Mouse (Mus musculus): Measurements from ENCODE around the gene Gstp1. TPM values are rescaled to one million over a fixed set of nuclear protein-coding genes. Genes with fewer than 3 reads are reported as not detected.
A peak's percentile ranks its signal among the peaks of the same experiment; 100 is the strongest.
"Not testable (repeated sequence)": the region's sequence is repeated elsewhere in the genome, so short reads cannot be mapped to it uniquely, and the experiment has no call there.

The Gstp1 gene
- total RNA-seq (2021): 100 to 1,000 TPM; 401 to 452 TPM
- polyA plus RNA-seq (2012; rRNA removed): 752 and 925 TPM in 2 replicates
- long read RNA-seq, transcript Gstp1-201 (7 exons, 821 nt): major isoform, 205 of 218 reads
- long read RNA-seq, partial matches to known transcripts: 10 of 218 reads
- long read RNA-seq, other reads (novel, unspliced or antisense): 1 of 218 reads

DNA sequence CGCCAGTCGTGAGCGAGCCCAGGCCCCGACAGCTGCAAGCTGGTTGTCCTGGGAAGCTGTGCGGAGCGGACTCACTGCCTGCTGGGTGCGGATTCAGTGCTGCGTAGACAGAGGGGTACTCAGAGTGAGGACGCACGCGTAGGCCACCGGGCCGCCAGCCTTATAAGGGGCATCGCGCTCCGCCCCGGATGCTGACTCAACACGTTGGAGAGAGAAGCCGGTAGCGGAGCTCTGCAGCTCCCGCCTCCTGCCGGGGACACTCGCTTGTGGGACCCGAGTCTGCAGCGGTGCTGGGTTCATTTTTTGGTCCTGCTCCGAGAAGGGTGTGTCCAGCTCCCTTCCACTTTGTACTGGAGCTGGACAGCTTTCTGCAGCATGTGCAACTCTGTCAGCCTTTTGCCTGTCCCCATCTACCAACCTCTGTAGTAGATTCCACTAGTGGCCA, at the start of gene Gstp1:
TSS of gene Gstp1 (minus strand) at position 198 of the 445 bp plus-strand sequence.
- DNase-seq: peak; percentile 93

DNA sequence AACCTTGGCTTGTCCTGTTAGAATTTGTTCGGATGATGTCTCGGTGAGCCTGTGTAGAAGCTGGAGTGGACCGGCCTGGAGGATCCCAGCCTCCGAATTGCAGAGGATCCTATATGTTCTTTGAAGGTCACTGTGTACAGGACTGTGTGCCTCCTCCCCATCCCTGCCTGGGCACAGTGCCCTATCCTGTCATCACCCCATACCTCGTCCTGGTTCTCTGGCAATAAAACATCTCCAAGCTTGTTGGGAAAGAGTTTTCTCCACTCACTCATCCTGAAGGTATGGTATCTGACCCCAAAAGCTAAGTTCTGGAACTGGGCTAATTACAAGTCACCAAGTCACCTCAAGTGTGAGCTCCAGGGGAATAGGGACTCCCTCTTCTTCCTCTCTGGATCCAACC, 49.3 kb upstream of the Gstp1 start:
- no peak for DNase-seq

DNA sequence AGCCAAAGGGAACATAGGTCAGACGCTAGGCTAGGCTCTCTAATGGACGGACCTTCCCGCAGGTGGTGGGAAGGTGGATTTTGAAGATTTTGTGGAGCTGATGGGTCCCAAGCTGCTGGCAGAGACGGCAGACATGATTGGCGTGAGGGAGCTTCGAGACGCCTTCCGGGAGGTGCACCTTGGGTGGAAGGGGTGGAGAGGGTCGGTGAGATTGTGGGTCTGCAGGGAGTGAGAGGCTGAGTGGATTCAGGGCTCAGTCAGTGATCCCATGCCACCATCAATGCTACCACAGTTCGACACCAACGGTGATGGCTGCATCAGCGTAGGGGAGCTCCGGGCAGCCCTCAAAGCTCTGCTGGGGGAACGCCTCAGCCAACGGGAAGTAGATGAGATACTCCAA, 48.4 kb upstream of the Gstp1 start:
- DNase-seq: no peak

DNA sequence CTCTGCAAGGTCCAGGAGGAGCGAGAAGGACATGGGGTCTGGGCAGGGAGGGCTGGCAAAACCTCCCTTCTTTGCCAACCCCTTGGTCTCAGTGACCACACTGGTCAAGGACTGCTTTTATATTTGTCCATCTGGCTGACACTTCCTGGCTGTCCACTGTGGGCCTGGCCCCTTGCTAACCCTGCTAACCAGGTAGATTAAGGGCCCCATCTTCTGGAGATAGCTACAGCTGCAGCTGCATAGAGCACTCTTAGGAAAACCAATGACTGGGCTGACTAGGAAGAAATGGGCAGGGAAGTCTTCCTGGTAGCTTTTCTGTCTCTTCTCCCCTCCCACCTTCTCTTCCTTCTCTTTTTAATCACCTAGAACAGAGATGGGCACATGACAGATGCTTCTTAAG, 47.2 kb upstream of the Gstp1 start:
- DNase-seq: no peak

DNA sequence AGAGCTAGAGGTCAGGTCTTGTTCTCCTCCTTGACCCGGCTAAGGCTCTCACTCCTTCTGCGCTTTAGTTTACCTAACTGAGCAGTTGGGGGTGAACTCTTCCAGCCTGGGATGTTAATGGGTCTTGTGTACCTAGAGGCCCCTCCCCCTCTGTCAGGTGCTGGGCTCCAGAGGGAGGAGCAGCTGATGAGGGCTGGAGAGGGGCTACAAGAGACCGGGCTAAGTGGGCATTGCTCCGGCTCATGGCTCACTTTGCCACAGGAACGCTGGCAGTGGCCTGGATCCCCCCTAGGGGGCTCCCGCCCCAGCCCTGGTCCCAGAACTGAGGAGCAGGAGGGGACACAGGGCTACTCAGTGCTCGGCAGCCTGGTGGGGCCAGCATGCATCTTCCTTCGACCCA, 46.0 kb upstream of the Gstp1 start:
- DNase-seq: no peak

DNA sequence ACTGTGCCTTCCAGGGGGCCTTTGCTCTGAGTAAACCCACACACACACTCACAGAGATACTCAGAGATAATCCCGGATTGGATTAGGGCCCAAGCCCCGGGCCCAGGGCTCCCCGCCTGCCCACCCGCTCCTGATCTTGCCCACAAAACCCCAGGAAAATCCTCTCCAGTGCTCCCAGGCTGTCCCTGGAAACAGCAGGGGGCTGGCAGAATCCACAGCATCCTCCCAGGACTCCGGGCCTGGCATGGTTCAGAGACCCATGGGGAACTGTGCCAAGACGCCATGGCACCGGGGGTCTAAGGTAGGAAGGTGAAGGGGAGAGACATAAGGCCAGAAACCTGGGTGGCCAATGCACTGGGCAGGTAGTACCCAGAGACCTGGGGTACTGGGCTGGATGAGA, 45.5 kb upstream of the Gstp1 start:
- no peak for DNase-seq

DNA sequence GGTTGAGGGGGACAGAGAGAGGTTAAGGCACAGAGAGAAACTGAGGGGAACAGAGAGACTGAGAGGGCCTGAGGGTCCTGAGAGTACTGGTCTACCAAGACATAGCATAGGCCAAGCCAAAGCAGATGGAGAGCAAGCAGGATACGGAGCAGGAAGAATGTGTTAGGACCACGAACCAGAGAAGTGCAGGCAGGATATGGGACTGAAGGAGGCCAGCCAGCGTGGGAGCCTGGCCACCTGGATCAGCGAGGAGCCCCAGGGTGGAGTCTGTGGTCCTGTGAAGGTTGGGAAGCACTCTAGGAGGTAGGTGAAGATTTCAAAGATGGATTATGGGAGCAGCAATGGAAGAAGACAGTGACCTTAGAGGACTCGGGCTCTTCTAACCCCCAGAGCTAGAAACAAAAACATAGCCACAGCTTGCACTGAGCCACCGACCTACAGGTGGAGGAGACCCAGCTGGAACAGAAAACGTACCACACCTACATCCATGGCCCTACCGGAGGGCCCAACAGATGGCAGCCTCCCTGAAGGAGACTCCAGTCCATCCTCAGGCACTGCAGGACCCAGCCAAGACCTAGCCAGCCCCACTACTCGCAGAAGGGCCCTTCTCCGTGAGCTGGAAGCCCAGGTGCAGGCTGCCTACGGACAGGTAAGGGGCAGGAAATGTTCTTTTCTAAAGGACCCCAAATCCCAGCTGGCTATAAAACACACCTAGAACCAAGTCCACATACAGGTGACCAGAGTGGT, 44.6 kb upstream of the Gstp1 start:
- no peak for DNase-seq

DNA sequence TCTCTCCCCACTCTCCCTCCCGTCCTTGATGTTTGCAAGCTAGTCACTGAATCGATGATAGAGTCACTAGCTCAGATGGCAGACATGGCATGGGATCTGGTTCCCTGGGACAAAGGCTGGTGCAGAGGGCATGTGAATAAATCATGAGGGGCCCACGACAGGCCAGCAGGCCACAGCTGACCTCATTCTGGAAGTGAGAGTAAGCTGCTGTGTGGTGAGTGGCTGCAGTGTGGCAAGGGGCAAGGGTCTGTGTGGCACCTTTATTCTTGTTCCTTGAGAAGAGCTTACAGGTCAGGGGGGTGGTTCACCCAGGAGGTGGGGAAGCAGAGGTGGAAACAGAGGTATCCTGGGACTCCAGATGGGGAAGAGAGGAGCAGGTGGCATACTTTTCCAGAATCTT, 43.6 kb upstream of the Gstp1 start, which contains the start of gene Cabp2:
TSS of gene Cabp2 (plus strand) at position 185 of the 400 bp plus-strand sequence.
- no peak for DNase-seq

DNA sequence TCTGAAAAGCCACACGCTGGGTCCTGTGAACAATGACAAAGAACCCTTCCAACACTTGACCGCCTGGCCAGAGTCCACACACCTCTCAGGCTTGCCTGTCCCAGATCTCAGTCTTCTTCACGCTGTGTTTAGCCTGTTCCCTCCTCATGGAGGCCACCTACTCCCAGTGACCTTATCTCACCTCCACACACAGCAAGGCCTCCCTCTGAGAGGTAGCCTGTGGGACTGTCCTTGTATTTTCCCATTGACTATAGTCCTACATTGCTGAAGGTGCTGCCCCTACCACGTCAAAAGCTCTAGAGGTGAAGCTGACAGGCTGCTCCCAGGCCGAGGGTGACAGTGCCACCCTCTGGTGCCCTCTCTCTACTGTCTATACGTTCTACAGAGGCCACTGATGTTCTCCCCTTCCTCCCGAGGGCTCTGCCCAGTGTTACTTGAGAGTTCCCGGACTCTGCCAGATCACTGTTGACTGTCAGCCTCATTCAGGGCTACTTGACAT, 42.8 kb upstream of the Gstp1 start:
- no peak for DNase-seq

DNA sequence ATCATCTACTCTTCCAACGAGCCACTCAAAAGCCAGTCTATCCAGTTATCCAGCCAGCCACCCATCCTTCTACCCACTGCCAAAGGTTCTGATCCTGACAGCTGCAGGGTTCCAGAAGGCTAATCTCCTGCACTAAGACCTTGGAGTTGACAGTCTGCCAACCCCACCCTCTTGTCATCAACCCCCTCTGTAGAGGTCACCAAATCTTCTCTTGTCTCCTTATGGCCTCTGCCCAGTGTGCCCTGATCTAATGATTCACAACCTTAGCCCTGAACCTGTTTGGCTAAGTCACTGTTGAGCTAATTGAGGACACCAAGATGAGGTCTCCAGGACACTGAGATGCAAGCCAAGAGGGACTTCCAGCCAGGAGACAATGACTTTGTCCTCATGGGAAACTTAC, 41.8 kb upstream of the Gstp1 start:
- DNase-seq: no peak

DNA sequence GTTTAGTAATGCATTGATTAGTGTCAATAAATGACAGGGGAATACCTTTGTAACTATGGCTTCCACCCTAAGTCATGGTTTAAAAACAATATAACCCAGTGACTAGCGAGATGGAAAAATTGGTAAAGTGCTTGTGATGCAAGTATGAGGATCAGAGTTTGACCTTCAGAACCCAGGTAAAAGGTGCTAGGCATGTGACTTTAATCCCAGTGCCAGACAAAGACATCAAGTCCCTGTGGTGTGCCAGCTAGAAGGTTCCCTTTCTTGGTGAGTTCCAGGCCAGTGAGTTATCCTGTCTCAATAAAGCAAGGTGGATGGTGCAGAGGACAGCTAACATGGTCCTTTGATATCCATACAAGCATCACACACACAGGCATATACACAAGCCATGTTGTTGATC, 37.7 kb upstream of the Gstp1 start:
- DNase-seq: no peak

DNA sequence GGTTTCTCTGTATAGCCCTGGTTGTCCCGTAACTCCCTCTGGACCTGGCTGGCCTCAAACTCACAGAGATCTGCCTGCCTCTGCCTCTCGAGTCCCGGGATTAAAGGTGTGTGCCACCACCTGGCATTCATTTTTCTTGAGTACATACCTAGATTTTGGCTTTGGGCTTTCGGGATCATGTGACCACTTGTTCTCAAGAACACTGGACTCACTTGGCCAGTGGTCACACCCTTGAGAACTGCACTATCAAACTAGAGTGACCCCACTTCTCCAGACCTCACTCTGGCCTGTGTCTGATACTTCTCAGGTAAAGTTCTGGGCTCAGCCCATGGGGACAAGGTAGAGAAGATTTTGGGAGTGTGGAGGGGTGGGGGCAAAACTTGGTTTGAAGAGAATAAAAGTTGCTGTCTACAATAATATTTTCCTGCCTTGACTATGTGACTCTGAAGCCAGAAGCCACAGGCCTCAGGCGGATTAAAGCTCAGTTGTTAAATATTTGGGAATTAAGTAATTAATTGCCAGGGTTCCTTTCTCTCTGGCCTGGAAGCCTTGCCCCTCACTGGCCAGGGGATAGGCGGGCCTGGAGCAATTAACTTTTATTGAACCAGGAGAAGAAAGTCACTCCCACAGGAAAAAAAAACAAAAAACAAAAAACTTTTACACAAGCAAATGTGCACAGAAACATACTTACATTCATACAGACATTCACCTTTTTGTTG, 35.1 kb upstream of the Gstp1 start:
- DNase-seq: no peak

DNA sequence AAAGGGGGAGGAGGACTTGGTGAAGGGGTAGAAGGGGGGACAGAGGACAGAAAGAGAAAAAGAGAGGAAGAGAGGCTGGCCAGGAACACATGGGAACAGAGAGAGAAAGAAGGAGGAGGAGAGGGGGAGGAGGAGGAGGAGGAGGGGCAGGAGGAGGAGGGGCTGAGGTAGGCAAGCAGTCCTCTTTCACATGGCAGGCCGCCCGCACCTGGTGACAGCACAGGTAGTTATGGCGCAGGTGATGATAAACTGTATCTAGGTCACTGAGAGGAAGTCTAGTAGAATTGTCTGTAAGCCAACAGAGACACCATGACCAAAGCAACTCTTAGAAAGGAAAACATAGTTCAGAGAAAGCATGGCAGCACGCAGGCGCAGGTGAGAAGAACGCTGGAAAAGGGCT, 33.6 kb upstream of the Gstp1 start:
- no peak for DNase-seq

DNA sequence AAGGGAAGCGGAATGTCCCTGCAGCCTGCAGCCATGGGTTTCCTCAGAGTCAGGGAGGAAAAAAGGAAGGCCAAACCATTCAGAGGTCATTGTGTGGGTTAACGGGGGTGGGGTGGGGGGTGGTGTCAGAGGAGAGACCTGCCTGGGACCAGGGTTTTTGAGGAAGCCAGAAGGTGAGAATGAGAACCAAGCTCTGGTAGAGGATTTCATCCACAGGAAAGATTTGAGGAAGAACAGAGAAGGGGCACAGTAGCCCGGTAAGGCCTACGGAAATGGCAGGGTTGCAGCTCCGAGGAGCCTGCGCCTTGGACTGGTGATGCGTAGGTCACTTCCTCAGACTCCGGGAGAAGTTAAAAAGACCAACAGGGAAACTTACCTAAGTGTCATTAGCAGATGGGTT, 33.0 kb upstream of the Gstp1 start:
- no peak for DNase-seq

DNA sequence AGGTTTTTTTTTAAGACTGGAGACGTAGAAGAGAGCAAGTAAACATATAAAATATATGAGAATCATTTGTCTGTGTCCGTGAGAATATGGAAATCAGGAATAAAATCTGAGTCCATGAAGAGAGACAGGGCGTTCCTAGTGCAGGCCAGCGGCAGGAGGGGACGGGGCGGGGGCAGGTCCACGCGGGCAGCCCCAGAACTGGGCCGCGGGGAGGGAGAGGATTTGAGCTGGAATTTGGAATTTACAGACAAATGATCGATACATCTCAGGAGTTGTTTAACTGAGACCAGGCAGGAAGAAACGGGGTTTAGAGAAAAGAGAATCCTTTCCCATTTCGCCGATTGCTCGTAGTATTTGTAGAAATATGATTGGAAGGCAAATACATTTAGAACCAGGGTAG, 32.5 kb upstream of the Gstp1 start:
- no peak for DNase-seq

DNA sequence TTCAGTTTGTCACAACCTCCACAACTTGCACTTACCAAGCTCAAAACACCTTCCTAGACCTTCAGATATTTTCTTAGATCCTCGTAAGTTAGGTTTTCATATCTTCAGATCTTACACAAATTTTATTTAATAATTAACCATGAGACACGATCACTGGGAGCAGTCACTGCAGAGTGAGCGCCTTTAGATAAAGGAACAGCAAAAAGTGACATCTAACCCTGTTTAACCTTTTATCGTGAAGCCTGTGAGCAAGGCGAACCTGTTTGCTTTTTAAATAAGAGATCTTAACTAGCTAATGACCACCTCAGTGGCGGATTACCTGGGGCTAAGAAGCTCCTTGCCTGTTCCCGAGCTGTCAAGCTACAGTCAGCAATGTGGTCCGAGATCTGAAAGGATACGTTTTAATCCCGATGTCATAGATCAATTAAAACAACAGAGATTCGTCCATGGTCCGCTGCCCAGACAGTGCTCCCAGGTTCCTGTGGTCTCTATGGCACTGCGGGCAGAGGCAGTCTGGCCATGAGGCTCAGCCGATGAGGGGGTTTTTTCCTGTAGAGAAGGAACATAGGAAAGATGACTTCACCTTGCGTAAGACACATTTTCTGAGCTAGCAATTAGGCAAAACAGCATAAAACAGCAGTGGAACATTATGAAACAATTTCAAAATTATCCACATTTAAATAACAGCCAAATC, 31.1 kb upstream of the Gstp1 start:
- DNase-seq: no peak

DNA sequence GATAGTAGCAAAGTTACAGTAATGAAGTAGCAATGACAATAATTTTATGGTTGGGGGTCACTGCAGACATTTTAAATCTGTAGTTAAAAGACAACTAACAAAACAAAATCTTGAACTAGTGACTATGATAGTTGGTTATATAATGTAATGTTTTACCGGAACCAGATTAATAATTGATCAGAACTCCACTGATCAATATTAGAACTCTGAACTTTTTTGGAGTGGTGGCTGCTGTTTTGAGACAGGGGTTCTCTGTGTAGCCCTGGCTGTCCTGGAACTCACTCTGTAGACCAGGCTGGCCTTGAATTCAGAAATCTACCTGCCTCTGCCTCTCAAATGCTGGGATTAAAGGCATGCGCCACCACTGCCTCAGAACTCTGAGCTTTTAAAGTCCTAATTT, 30.5 kb upstream of the Gstp1 start:
- not testable (repeated sequence) for DNase-seq

DNA sequence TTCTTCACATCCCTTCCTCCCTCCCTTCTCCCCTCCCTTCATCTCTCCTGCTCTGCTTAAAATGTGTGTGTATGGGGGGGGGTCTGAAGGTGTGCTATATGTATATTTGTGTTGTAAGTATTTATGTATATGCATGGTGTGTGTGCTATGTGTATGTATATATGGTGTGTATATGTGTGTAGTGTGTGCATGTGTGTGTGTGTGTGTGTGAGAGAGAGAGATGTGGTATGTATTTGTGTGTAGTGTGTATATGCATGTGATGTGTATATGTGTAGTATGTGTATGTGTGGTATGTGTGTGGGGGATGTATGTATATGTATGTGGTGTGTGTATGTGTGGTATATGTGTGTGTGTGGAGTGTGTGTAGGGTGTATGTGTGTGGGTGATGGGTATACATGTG, 29.1 kb upstream of the Gstp1 start:
- no peak for DNase-seq

DNA sequence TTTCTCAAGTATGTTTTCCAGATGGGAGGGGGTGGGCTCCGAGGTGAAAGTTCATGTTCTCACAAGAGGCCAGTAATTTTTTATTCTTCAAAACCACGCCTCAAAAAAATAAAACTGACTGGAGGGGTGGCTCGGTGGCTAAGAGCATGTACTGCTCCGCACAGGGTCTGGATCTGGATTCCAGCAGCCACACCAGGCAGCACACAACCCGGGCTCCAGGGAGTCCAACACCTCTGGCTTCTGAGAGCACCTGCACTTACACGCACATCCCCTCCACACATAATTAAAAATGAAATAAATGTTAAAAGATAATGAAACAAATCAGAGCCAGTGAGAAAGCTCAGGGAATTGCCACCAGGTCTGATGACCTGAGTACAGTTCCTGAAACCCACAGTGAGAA, 28.5 kb upstream of the Gstp1 start:
- DNase-seq: no peak

DNA sequence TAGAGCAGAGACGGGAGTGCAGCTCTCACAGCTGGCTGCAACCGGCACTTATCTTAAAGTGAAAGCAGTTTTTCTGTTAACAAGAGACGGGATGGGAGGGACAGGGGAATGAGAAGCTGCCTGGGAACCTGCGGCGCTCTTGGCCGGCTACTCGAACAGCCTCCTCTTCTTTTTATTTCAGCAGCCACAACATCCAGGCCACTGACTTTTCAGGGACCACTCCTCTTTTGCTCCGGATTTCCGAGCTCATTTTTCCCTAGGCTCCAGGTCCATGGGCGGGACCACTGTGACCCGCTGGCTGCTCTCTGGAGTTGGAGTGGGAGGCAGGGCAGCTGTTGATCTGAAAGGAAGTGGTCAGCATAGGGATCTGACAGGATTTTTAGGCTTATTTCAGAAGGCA, 26.7 kb upstream of the Gstp1 start:
- not testable (repeated sequence) for DNase-seq

DNA sequence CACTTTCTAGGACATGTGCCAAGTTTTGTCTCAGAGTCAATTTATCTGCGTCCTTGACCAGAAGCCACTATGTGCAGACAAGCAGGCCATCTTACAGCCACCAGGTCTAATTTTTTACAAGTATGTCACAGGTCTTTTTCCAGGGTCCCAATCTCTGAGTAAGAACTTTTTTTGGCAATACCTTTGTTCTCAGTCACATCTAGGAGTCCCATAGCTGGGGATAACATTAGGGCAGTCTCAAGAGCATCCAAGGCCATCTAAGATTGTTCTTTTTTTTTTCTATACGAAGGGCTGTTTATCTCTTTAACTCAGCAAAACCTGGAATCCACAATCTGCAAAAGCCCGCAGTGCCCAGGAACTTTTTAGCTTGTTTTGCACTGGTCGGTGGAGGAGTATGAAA, 25.6 kb upstream of the Gstp1 start:
- not testable (repeated sequence) for DNase-seq

DNA sequence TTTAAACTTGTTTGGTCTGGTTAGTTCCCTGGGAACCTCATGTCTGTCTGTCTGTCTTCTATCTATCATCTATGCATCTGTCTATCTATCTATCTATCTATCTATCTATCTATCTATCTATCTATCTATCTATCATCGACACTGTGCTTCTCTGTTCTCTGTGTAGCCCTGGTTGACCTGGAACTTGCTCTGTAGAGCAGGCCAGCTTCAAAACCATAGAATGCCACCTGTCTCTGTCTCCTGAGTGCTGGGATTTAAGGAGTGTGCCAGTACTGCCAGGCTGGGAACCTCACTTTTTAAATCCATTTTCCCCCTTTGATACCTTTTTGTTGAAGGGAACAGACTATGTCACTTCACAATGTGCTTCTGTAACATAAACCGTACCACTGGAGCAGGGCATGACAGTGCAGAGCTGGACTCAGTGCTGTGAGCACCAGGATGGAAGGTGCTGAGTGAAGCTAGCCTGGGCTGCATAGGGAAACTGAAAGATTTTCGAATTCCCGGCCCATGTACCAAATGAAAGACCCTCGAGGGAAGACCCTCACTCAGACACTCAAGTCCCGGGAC, 23.2 kb upstream of the Gstp1 start:
- no peak for DNase-seq

Data from adrenal gland, adult 2 months (tissue).